Mouse (Mus musculus): ENCODE measurements around the gene Cox8b.

The Cox8b gene

GRCm38 (mm10) chr7:140859997-140860396, 40.2 kb downstream of the Cox8b start:
- ChIA-PET POLR2A (interaction anchor here in 3 of 4 experiments (0.5 to 6.8 kb wide), 11 partner anchors 11 to 779 kb away, joined by 3 to 50 read pairs (median 6); partner anchors contain the start of gene Psmd13 (in 1 of the 3)), CTCF (interaction anchor here in 2 of 4 experiments (0.5 to 0.6 kb wide), 3 partner anchors 172 to 486 kb away, joined by 3 to 5 read pairs (median 3); no protein-coding TSS in a partner anchor)

GRCm38 (mm10) chr7:140858746-140859145, 41.5 kb downstream of the Cox8b start:
- ChIA-PET CTCF (interaction anchor here in 1 of 4 experiments (0.9 to 1.3 kb wide), 2 partner anchors 14 to 45 kb away, joined by 3 to 6 read pairs; partner anchors contain the start of gene Scgb1c1), POLR2A (interaction anchor here in 3 of 4 experiments (0.8 to 6.8 kb wide), 21 partner anchors 9 to 757 kb away, joined by 3 to 50 read pairs (median 6); partner anchors contain the start of genes Psmd13 (in 3 of the 3), Sirt3 (in 3 of the 3), Odf3 (in 2 of the 3) and Fuom (in 1 of the 3))

- ChIA-PET CTCF (interaction anchor here in 3 of 4 experiments (0.6 to 1.5 kb wide), 9 partner anchors 13 to 318 kb away, joined by 3 to 6 read pairs (median 3); partner anchors contain the start of gene Scgb1c1 (in 1 of the 3)), POLR2A (interaction anchor here in 3 of 4 experiments (0.6 to 6.8 kb wide), 34 partner anchors 10 to 756 kb away, joined by 3 to 50 read pairs (median 5); partner anchors contain the start of genes Psmd13 (in 3 of the 3), Sirt3 (in 3 of the 3), Odf3 (in 2 of the 3) and Fuom (in 1 of the 3))
Observed at GRCm38 (mm10) chr7:140857550-140858505, 42.4 kb downstream of the Cox8b start, which contains the start of gene Bet1l. Bet1l (minus strand) TSS chr7:140857577.

GRCm38 (mm10) chr7:140856785-140857549, 43.3 kb downstream of the Cox8b start, which contains the start of gene Ric8a:
Ric8a (plus strand) TSS chr7:140856957.
- ChIA-PET POLR2A (interaction anchor here in 3 of 4 experiments (0.5 to 6.8 kb wide), 62 partner anchors 8 to 755 kb away, joined by 3 to 50 read pairs (median 4); partner anchors contain the start of genes Odf3 (in 3 of the 3), Psmd13 (in 3 of the 3), Sirt3 (in 3 of the 3) and Mtg1 (in 2 of the 3)), CTCF (interaction anchor here in 3 of 4 experiments (0.6 to 2.1 kb wide), 8 partner anchors 12 to 319 kb away, joined by 3 to 9 read pairs (median 4); partner anchors contain the start of gene Scgb1c1 (in 1 of the 3))

- POLR2A ChIA-PET = interaction anchor here in 3 of 4 experiments (0.6 to 6.8 kb wide), 62 partner anchors 8 to 741 kb away, joined by 3 to 50 read pairs (median 4); partner anchors contain the start of genes Odf3 (in 3 of the 3), Psmd13 (in 3 of the 3), Sirt3 (in 3 of the 3) and Mtg1 (in 2 of the 3)
- CTCF ChIA-PET = interaction anchor here in 3 of 4 experiments (0.5 to 2.1 kb wide), 5 partner anchors 11 to 320 kb away, joined by 3 to 9 read pairs (median 5); partner anchors contain the start of gene Scgb1c1 (in 1 of the 3)
Observed at GRCm38 (mm10) chr7:140855860-140856784, 44.1 kb downstream of the Cox8b start, which contains the start of gene Gm45785. Gm45785 (minus strand) TSS chr7:140856331.

GRCm38 (mm10) chr7:140855181-140855580, 45.1 kb downstream of the Cox8b start:
- POLR2A ChIA-PET = interaction anchor here in 3 of 4 experiments (1.0 to 5.9 kb wide), 19 partner anchors 8 to 740 kb away, joined by 3 to 33 read pairs (median 5); partner anchors contain the start of genes Odf3 (in 2 of the 3), Psmd13 (in 1 of the 3), Scgb1c1 (in 1 of the 3) and Sirt3 (in 1 of the 3)
- CTCF ChIA-PET = interaction anchor here in 1 of 4 experiments (0.5 to 2.1 kb wide), 4 partner anchors 9 to 540 kb away, joined by 3 to 9 read pairs (median 6); partner anchors contain the start of gene Scgb1c1

- ChIA-PET POLR2A (interaction anchor here in 3 of 4 experiments (0.8 to 3.1 kb wide), 10 partner anchors 10 to 361 kb away, joined by 3 to 9 read pairs (median 4); partner anchors contain the start of genes Psmd13 (in 1 of the 3), Rassf7 (in 1 of the 3), Scgb1c1 (in 1 of the 3) and Sirt3 (in 1 of the 3)), CTCF (interaction anchor here in 2 of 4 experiments (0.5 to 1.5 kb wide), 4 partner anchors 8 to 540 kb away, joined by 3 to 6 read pairs (median 3); partner anchors contain the start of gene Scgb1c1 (in 1 of the 2))
Observed at GRCm38 (mm10) chr7:140854483-140854882, 45.8 kb downstream of the Cox8b start.

GRCm38 (mm10) chr7:140853386-140853785, 46.9 kb downstream of the Cox8b start:
- CTCF ChIA-PET = interaction anchor here in 2 of 4 experiments (0.5 to 1.5 kb wide), 3 partner anchors 8 to 323 kb away, joined by 3 to 6 read pairs (median 4); partner anchors contain the start of gene Scgb1c1 (in 1 of the 2)

GRCm38 (mm10) chr7:140851916-140852315, 48.3 kb downstream of the Cox8b start:
- POLR2A ChIA-PET = interaction anchor here (0.6 to 3.1 kb wide), 10 partner anchors 10 to 639 kb away, joined by 3 to 15 read pairs (median 4); no protein-coding TSS in a partner anchor

More at GRCm38 (mm10) chr7:140853386-140853785, 46.9 kb downstream of the Cox8b start:
- POLR2A ChIA-PET = interaction anchor here in 3 of 4 experiments (0.5 to 3.1 kb wide), 13 partner anchors 8 to 539 kb away, joined by 3 to 15 read pairs (median 4); partner anchors contain the start of genes Psmd13 (in 1 of the 3), Rassf7 (in 1 of the 3), Scgb1c1 (in 1 of the 3) and Sirt3 (in 1 of the 3)

More at GRCm38 (mm10) chr7:140851916-140852315, 48.3 kb downstream of the Cox8b start:
- CTCF ChIA-PET = interaction anchor here in 1 of 4 experiments (0.6 kb wide), 1 partner anchor 11 kb away, joined by 5 read pairs; no protein-coding TSS in a partner anchor
